15 mouse cellular contexts compared by ENCODE assay signal in the genomic region with DNA sequence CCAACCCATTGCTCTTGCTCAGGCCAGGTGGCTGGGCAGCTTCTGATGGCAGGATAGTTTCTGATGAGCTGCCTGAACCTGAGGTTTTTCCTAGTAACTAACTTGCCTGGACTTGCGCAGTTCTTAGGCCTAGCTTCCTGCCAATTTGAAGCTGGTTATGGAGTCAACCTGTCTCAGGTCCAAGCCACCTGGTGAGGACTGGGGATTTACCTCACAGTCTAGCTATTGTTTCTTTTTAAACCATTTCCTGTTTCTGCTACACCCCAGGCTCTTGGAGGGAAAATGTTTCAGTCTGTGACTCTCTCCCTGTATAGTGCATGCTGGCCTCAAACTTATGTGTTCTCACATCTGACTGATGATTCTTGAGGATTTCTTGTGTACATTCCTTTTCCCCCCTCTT. TPM values are rescaled to one million over a fixed set of nuclear protein-coding genes. Genes with fewer than 3 reads are reported as not detected.
"Had no signal": no experiment of that assay in that cellular context is flagged by ENCODE, and none has a peak within 500 bp of the region (broad histone marks: within the 10 kb centered on the region; RNA-seq: fewer than 3 reads in every experiment).

No protein-coding gene starts in this region.

- DNase-seq: gastrocnemius, postnatal 14 days; gastrocnemius, postnatal 36 days; heart, adult 18-20 months; heart, postnatal 10 days; heart, postnatal 4 days; kidney, adult 11 months; kidney, adult 8-10 months; kidney, postnatal 10 days; kidney, postnatal 25 days; layer of hippocampus, adult 9-11 months; liver; liver, embryonic 13.5 days had no signal

- ATAC-seq: hindbrain, embryonic 16.5 days; intestine, embryonic 16.5 days had no signal

RNA-seq across cellular contexts. Expression of a gene that starts 34.9 kb away (rescaled TPM):
- total RNA-seq: granulocyte monocyte progenitor cell, adult 5-6 weeks had no signal
